Comparison of ENCODE assay signal across 14 mouse cellular contexts in the genomic region with DNA sequence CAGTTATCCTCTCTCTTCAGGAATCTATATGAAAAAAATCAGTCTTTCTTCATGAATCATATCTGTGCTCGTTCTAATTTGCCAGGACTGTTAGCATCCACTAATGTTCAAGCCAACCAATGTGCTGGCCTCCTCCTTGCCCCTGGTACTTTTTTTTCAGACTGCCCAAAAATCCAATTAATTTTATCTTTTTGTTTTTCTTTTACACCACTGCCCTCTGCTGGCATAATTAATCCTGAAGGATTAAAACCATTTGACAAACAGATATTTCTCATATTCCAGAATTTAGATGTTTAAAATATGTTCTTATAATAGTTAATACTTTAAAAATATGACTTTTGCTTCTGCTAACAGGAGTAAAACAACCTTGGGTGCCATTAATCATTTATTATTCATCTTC.
DNase-seq lines count a peak whose midpoint lies in the region; ATAC-seq and TF ChIP-seq lines count a peak whose summit lies in the region.
"Had no signal": no experiment of that assay in that cellular context is flagged by ENCODE, and none has a peak within 500 bp of the region (broad histone marks: within the 10 kb centered on the region; RNA-seq: fewer than 3 reads in every experiment).

No protein-coding gene starts in this region.

- TF ChIP-seq CTCF in left cerebral cortex, adult 2 months (IDR thresholded peaks at IDR 0.05) = peak; percentile 69
- peak; percentile 30; the same call in 1 of the 2 replicates for TF ChIP-seq CTCF in cortical plate, adult 2 months (IDR thresholded peaks at IDR 0.05; ENCODE audit: extremely low read depth, insufficient read depth, low read length)

- ATAC-seq in cerebellum, adult (ENCODE audit: insufficient number of reproducible peaks, low FRiP score, low TSS enrichment) = no peak
- no peak for ATAC-seq in inflammation-experienced regulatory T-cells, adult 6 months

- intact Hi-C loops in left cerebral cortex, adult 2 months (cut with DNase I) = loop anchor here (2.0 to 10.0 kb wide), 4 partner anchors 158 to 490 kb away; partner anchors contain the start of gene Zc3h8
- intact Hi-C loops in left cerebral cortex, postnatal 4 days (cut with DNase I) = no loop called here

- TF ChIP-seq POLR2A in cortical plate, adult 2 months (IDR thresholded peaks at IDR 0.05; ENCODE audit: extremely low read depth, insufficient read depth, low read length) = no peak

- H3K4me1 ChIP-seq in cortical plate, adult 2 months (ENCODE audit: control insufficient read depth, insufficient read depth, low read length) = no peaks in the 10 kb centered on the region
- H3K4me1 ChIP-seq: heart, embryonic 12.5 days; hindbrain, embryonic 12.5 days had no signal

- peak; percentile 29 to 46 for DNase-seq in cerebellum, postnatal 14 days
- no peak for DNase-seq in left cerebral cortex, adult 2 months (ENCODE audit: extremely low spot score in 1 of 2, low spot score in 2 of 2)
- no peak for DNase-seq in left cerebral cortex, adult 9 months (ENCODE audit: low spot score in 2 of 2)
- DNase-seq in A20 (ENCODE audit: low read depth, low spot score) = peak; percentile 40
- DNase-seq in left cerebral cortex, postnatal 4 days = no peak
- DNase-seq: adrenal gland, postnatal 36 days; thymus, postnatal 36 days had no signal

- no peak overlapping the region for H3K4me3 ChIP-seq in left cerebral cortex, adult 2 months
- H3K4me3 ChIP-seq in cortical plate, adult 2 months (ENCODE audit: insufficient read depth, low read length) = no peak overlapping the region
- H3K4me3 ChIP-seq: erythroblast, embryonic 14.5 days; heart, embryonic 12.5 days; hindbrain, embryonic 12.5 days; megakaryocyte, embryonic 14.5 days had no signal

- H3K27ac ChIP-seq in left cerebral cortex, adult 2 months = no peak overlapping the region
- H3K27ac ChIP-seq in cortical plate, adult 2 months (ENCODE audit: insufficient read depth, low read length) = no peak overlapping the region
- H3K27ac ChIP-seq: hindbrain, embryonic 12.5 days had no signal

Comparison
In these comparisons a context has a peak if more than half of its experiments do, and no peak if none do; other contexts are left out.
1. DNase-seq: peak in cerebellum, postnatal 14 days (2 of 2) and A20 (single experiment); none in left cerebral cortex, adult 2 months (0 of 2), left cerebral cortex, adult 9 months (0 of 2) and left cerebral cortex, postnatal 4 days (single experiment).